Mouse (Mus musculus): ENCODE results near the gene Tlr9. TPM values are rescaled to one million over a fixed set of nuclear protein-coding genes. Genes with fewer than 3 reads are reported as not detected.

The Tlr9 gene
- polyA plus RNA-seq, 1 experiment from 2014 or later = 27.8 TPM

- no peak overlapping the region for H3K27ac ChIP-seq
- no peak overlapping the region for H3K4me3 ChIP-seq (ENCODE audit: inconsistent target)
- no peaks in the 10 kb centered on the region for H3K79me2 ChIP-seq (ENCODE audit: inconsistent target)
- 0 out of 2 replicates have a peak, but pooled peaks cover 15% of the 10 kb centered on the region for H3K36me3 ChIP-seq (ENCODE audit: inconsistent target)
- WGBS (ENCODE audit: missing documents) = 69% methylated on average over 3 of the region's 3 CpGs
These were observed 25.2 kb upstream of the Tlr9 start for GRCm38 (mm10) chr9:106197081-106197713.

GRCm38 (mm10) chr9:106197732-106198131, 24.7 kb upstream of the Tlr9 start:
- Histone ChIP-seq H3K4me3 (ENCODE audit: inconsistent target) (no peak overlapping the region), H3K27ac (no peak overlapping the region), H3K79me2 (ENCODE audit: inconsistent target) (no peaks in the 10 kb centered on the region), H3K36me3 (ENCODE audit: inconsistent target) (0 out of 2 replicates have a peak, but pooled peaks cover 15% of the 10 kb centered on the region)
- 97% methylated on average over 9 of the region's 9 CpGs for WGBS (ENCODE audit: missing documents)

- Histone ChIP-seq H3K36me3 (ENCODE audit: inconsistent target) (0 out of 2 replicates have a peak, but pooled peaks cover 15% of the 10 kb centered on the region), H3K27ac (peak overlapping the region; percentile 81), H3K4me3 (ENCODE audit: inconsistent target) (peak overlapping the region; percentile 37), H3K79me2 (ENCODE audit: inconsistent target) (peaks cover 10% of the 10 kb centered on the region)
- under 1% methylated on average over 42 of the region's 51 CpGs for WGBS (ENCODE audit: missing documents)
These were observed 23.4 kb upstream of the Tlr9 start for GRCm38 (mm10) chr9:106198962-106199458.

- Histone ChIP-seq H3K79me2 (ENCODE audit: inconsistent target) (peaks cover 17% of the 10 kb centered on the region), H3K27ac (peak within 1 kb of the TSS; percentile 81), H3K4me3 (ENCODE audit: inconsistent target) (peak within 1 kb of the TSS; percentile 37), H3K36me3 (ENCODE audit: inconsistent target) (0 out of 2 replicates have a peak, but pooled peaks cover 15% of the 10 kb centered on the region)
- WGBS (ENCODE audit: missing documents) = 32% methylated on average over 18 of the region's 18 CpGs
These were observed 22.7 kb upstream of the Tlr9 start, which contains the start of gene Ppm1m for GRCm38 (mm10) chr9:106199535-106200272. Gene Ppm1m (minus strand): TSS chr9:106199746.

GRCm38 (mm10) chr9:106201895-106202294, 20.5 kb upstream of the Tlr9 start:
- no peak overlapping the region for H3K4me3 ChIP-seq (ENCODE audit: inconsistent target)
- H3K36me3 ChIP-seq (ENCODE audit: inconsistent target) = peaks cover 6% of the 10 kb centered on the region; the same call in 1 of the 2 replicates
- 86% methylated on average over 3 of the region's 3 CpGs for WGBS (ENCODE audit: missing documents)
- no peak overlapping the region for H3K27ac ChIP-seq
- peaks cover 38% of the 10 kb centered on the region for H3K79me2 ChIP-seq (ENCODE audit: inconsistent target)

GRCm38 (mm10) chr9:106202819-106203636, 19.4 kb upstream of the Tlr9 start, which contains the start of gene Twf2:
Gene Twf2 (plus strand): TSS chr9:106203108.
- Histone ChIP-seq H3K4me3 (ENCODE audit: inconsistent target) (peak within 1 kb of the TSS; percentile 87), H3K79me2 (ENCODE audit: inconsistent target) (peaks cover 50% of the 10 kb centered on the region), H3K36me3 (ENCODE audit: inconsistent target) (peaks cover 11% of the 10 kb centered on the region), H3K27ac (peak within 1 kb of the TSS; percentile 81)
- WGBS (ENCODE audit: missing documents) = under 1% methylated on average over 58 of the region's 61 CpGs

GRCm38 (mm10) chr9:106203990-106204851, 18.2 kb upstream of the Tlr9 start:
- Histone ChIP-seq H3K4me3 (ENCODE audit: inconsistent target) (peak overlapping the region; percentile 87), H3K27ac (peak overlapping the region; percentile 81), H3K36me3 (ENCODE audit: inconsistent target) (peaks cover 22% of the 10 kb centered on the region), H3K79me2 (ENCODE audit: inconsistent target) (peaks cover 62% of the 10 kb centered on the region)
- WGBS (ENCODE audit: missing documents) = 9% methylated on average over 7 of the region's 7 CpGs

- Histone ChIP-seq H3K4me3 (ENCODE audit: inconsistent target) (no peak overlapping the region), H3K79me2 (ENCODE audit: inconsistent target) (peaks cover 77% of the 10 kb centered on the region), H3K36me3 (ENCODE audit: inconsistent target) (peaks cover 25% of the 10 kb centered on the region), H3K27ac (no peak overlapping the region)
- 86% methylated on average over 7 of the region's 7 CpGs for WGBS (ENCODE audit: missing documents)
These were observed 16.6 kb upstream of the Tlr9 start for GRCm38 (mm10) chr9:106205713-106206290.

- H3K79me2 ChIP-seq (ENCODE audit: inconsistent target) = peaks cover 85% of the 10 kb centered on the region
- H3K36me3 ChIP-seq (ENCODE audit: inconsistent target) = peaks cover 25% of the 10 kb centered on the region
- no peak overlapping the region for H3K4me3 ChIP-seq (ENCODE audit: inconsistent target)
- no peak overlapping the region for H3K27ac ChIP-seq
- WGBS (ENCODE audit: missing documents) = 85% methylated on average over 2 of the region's 2 CpGs
These were observed 15.9 kb upstream of the Tlr9 start for GRCm38 (mm10) chr9:106206515-106206914.

- H3K4me3 ChIP-seq (ENCODE audit: inconsistent target) = no peak overlapping the region
- H3K36me3 ChIP-seq (ENCODE audit: inconsistent target) = peaks cover 36% of the 10 kb centered on the region
- 100% methylated on average over 5 of the region's 5 CpGs for WGBS (ENCODE audit: missing documents)
These were observed 14.2 kb upstream of the Tlr9 start for GRCm38 (mm10) chr9:106208181-106208580.

GRCm38 (mm10) chr9:106209954-106210353, 12.4 kb upstream of the Tlr9 start:
- peaks cover 52% of the 10 kb centered on the region for H3K36me3 ChIP-seq (ENCODE audit: inconsistent target)
- no peak overlapping the region for H3K27ac ChIP-seq
- peaks cover 68% of the 10 kb centered on the region for H3K79me2 ChIP-seq (ENCODE audit: inconsistent target)
- WGBS (ENCODE audit: missing documents) = 62% methylated on average over 4 of the region's 4 CpGs
- H3K4me3 ChIP-seq (ENCODE audit: inconsistent target) = no peak overlapping the region

More at GRCm38 (mm10) chr9:106208181-106208580, 14.2 kb upstream of the Tlr9 start:
- H3K79me2 ChIP-seq (ENCODE audit: inconsistent target) = peaks cover 86% of the 10 kb centered on the region
- H3K27ac ChIP-seq = no peak overlapping the region

- Histone ChIP-seq H3K27ac (no peak overlapping the region), H3K4me3 (ENCODE audit: inconsistent target) (no peak overlapping the region), H3K79me2 (ENCODE audit: inconsistent target) (peaks cover 58% of the 10 kb centered on the region), H3K36me3 (ENCODE audit: inconsistent target) (peaks cover 58% of the 10 kb centered on the region)
- 91% methylated on average over 9 of the region's 9 CpGs for WGBS (ENCODE audit: missing documents)
These were observed 11.4 kb upstream of the Tlr9 start for GRCm38 (mm10) chr9:106210853-106211609.

Measured in macrophage (primary cell).